Mouse (Mus musculus): Measurements from ENCODE around the gene Unc119. TPM values are rescaled to one million over a fixed set of nuclear protein-coding genes. Genes with fewer than 3 reads are reported as not detected.
A peak's percentile ranks its signal among the peaks of the same experiment; 100 is the strongest.

Gene Unc119
- polyA plus RNA-seq, 1 experiment from 2014 or later, result 71.7 TPM

- H3K4me2 ChIP-seq, result no peak overlapping the region
- H3K36me3 ChIP-seq (ENCODE audit: control insufficient read depth, insufficient read depth, low read length), result no peaks in the 10 kb centered on the region
- peaks cover 9% of the 10 kb centered on the region for H3K4me1 ChIP-seq (ENCODE audit: control insufficient read depth, insufficient read depth, low read length)
- no peaks in the 10 kb centered on the region for H3K9me3 ChIP-seq (ENCODE audit: control insufficient read depth, low read length)
- H3K27ac ChIP-seq (ENCODE audit: low read depth, low read length), result no peak overlapping the region
- H3K27me3 ChIP-seq (ENCODE audit: control insufficient read depth, insufficient read depth, low read length), result no peaks in the 10 kb centered on the region
- H3K9ac ChIP-seq (ENCODE audit: low read length), result no peak overlapping the region
- H3K4me3 ChIP-seq (ENCODE audit: low read depth, low read length), result no peak overlapping the region
- 81% methylated on average over 9 of the region's 9 CpGs for WGBS
- no peak for ATAC-seq (ENCODE audit: low FRiP score)
- DNase-seq (ENCODE audit: low spot score, missing footprints), result no peak
These were observed 4.6 kb downstream of the Unc119 start for GRCm38 (mm10) chr11:78347908-78348307.

- no peak for ATAC-seq (ENCODE audit: low FRiP score)
- Histone ChIP-seq H3K4me2 (no peak overlapping the region), H3K27me3 (ENCODE audit: control insufficient read depth, insufficient read depth, low read length) (no peaks in the 10 kb centered on the region), H3K27ac (ENCODE audit: low read depth, low read length) (no peak overlapping the region), H3K9ac (ENCODE audit: low read length) (no peak overlapping the region), H3K36me3 (ENCODE audit: control insufficient read depth, insufficient read depth, low read length) (no peaks in the 10 kb centered on the region), H3K4me3 (ENCODE audit: low read depth, low read length) (no peak overlapping the region), H3K9me3 (ENCODE audit: control insufficient read depth, low read length) (no peaks in the 10 kb centered on the region), H3K4me1 (ENCODE audit: control insufficient read depth, insufficient read depth, low read length) (peaks cover 9% of the 10 kb centered on the region)
- 53% methylated on average over 7 of the region's 7 CpGs for WGBS
- DNase-seq (ENCODE audit: low spot score, missing footprints), result no peak
These were observed 5.2 kb downstream of the Unc119 start for GRCm38 (mm10) chr11:78348474-78348873.

- no peak for ATAC-seq (ENCODE audit: low FRiP score)
- no peak for DNase-seq (ENCODE audit: low spot score, missing footprints)
- WGBS, result 88% methylated on average over 4 of the region's 4 CpGs
- H3K4me1 ChIP-seq (ENCODE audit: control insufficient read depth, insufficient read depth, low read length), result peaks cover 4% of the 10 kb centered on the region
- H3K9me3 ChIP-seq (ENCODE audit: control insufficient read depth, low read length), result no peaks in the 10 kb centered on the region
- H3K9ac ChIP-seq (ENCODE audit: low read length), result no peak overlapping the region
- no peaks in the 10 kb centered on the region for H3K36me3 ChIP-seq (ENCODE audit: control insufficient read depth, insufficient read depth, low read length)
- no peaks in the 10 kb centered on the region for H3K27me3 ChIP-seq (ENCODE audit: control insufficient read depth, insufficient read depth, low read length)
- no peak overlapping the region for H3K27ac ChIP-seq (ENCODE audit: low read depth, low read length)
- H3K4me2 ChIP-seq, result no peak overlapping the region
- H3K4me3 ChIP-seq (ENCODE audit: low read depth, low read length), result no peak overlapping the region
These were observed 6.4 kb downstream of the Unc119 start for GRCm38 (mm10) chr11:78349441-78350358.

- no peak for ATAC-seq (ENCODE audit: low FRiP score)
- H3K4me1 ChIP-seq (ENCODE audit: control insufficient read depth, insufficient read depth, low read length), result no peaks in the 10 kb centered on the region
- 96% methylated on average over 1 of the region's 1 CpGs for WGBS
These were observed 9.8 kb downstream of the Unc119 start for GRCm38 (mm10) chr11:78353081-78353480.

GRCm38 (mm10) chr11:78354905-78355304, 11.6 kb downstream of the Unc119 start:
- WGBS, result 85% methylated on average over 6 of the region's 6 CpGs
- no peak overlapping the region for H3K4me2 ChIP-seq

More at GRCm38 (mm10) chr11:78353081-78353480, 9.8 kb downstream of the Unc119 start:
- DNase-seq (ENCODE audit: low spot score, missing footprints), result no peak
- H3K4me3 ChIP-seq (ENCODE audit: low read depth, low read length), result no peak overlapping the region
- no peak overlapping the region for H3K27ac ChIP-seq (ENCODE audit: low read depth, low read length)
- no peaks in the 10 kb centered on the region for H3K9me3 ChIP-seq (ENCODE audit: control insufficient read depth, low read length)
- H3K9ac ChIP-seq (ENCODE audit: low read length), result no peak overlapping the region
- no peaks in the 10 kb centered on the region for H3K36me3 ChIP-seq (ENCODE audit: control insufficient read depth, insufficient read depth, low read length)
- no peaks in the 10 kb centered on the region for H3K27me3 ChIP-seq (ENCODE audit: control insufficient read depth, insufficient read depth, low read length)
- no peak overlapping the region for H3K4me2 ChIP-seq

GRCm38 (mm10) chr11:78355471-78356238, 12.4 kb downstream of the Unc119 start:
- 38% methylated on average over 4 of the region's 4 CpGs for WGBS
- Histone ChIP-seq H3K27ac (ENCODE audit: low read depth, low read length) (no peak overlapping the region), H3K4me2 (no peak overlapping the region), H3K4me3 (ENCODE audit: low read depth, low read length) (no peak overlapping the region), H3K9ac (ENCODE audit: low read length) (no peak overlapping the region), H3K9me3 (ENCODE audit: control insufficient read depth, low read length) (no peaks in the 10 kb centered on the region), H3K36me3 (ENCODE audit: control insufficient read depth, insufficient read depth, low read length) (no peaks in the 10 kb centered on the region), H3K27me3 (ENCODE audit: control insufficient read depth, insufficient read depth, low read length) (no peaks in the 10 kb centered on the region), H3K4me1 (ENCODE audit: control insufficient read depth, insufficient read depth, low read length) (no peaks in the 10 kb centered on the region)
- no peak for ATAC-seq (ENCODE audit: low FRiP score)
- DNase-seq (ENCODE audit: low spot score, missing footprints), result peak; percentile 95

More at GRCm38 (mm10) chr11:78354905-78355304, 11.6 kb downstream of the Unc119 start:
- Histone ChIP-seq H3K36me3 (ENCODE audit: control insufficient read depth, insufficient read depth, low read length) (no peaks in the 10 kb centered on the region), H3K9ac (ENCODE audit: low read length) (no peak overlapping the region), H3K27me3 (ENCODE audit: control insufficient read depth, insufficient read depth, low read length) (no peaks in the 10 kb centered on the region), H3K4me1 (ENCODE audit: control insufficient read depth, insufficient read depth, low read length) (no peaks in the 10 kb centered on the region), H3K4me3 (ENCODE audit: low read depth, low read length) (no peak overlapping the region), H3K27ac (ENCODE audit: low read depth, low read length) (no peak overlapping the region), H3K9me3 (ENCODE audit: control insufficient read depth, low read length) (no peaks in the 10 kb centered on the region)
- DNase-seq (ENCODE audit: low spot score, missing footprints), result no peak
- no peak for ATAC-seq (ENCODE audit: low FRiP score)

GRCm38 (mm10) chr11:78358330-78359007, 15.2 kb downstream of the Unc119 start:
- Histone ChIP-seq H3K36me3 (ENCODE audit: control insufficient read depth, insufficient read depth, low read length) (no peaks in the 10 kb centered on the region), H3K9me3 (ENCODE audit: control insufficient read depth, low read length) (no peaks in the 10 kb centered on the region), H3K4me2 (no peak overlapping the region), H3K27me3 (ENCODE audit: control insufficient read depth, insufficient read depth, low read length) (no peaks in the 10 kb centered on the region), H3K4me1 (ENCODE audit: control insufficient read depth, insufficient read depth, low read length) (no peaks in the 10 kb centered on the region), H3K4me3 (ENCODE audit: low read depth, low read length) (no peak overlapping the region), H3K27ac (ENCODE audit: low read depth, low read length) (no peak overlapping the region), H3K9ac (ENCODE audit: low read length) (no peak overlapping the region)
- ATAC-seq (ENCODE audit: low FRiP score), result no peak
- WGBS, result 11% methylated on average over 22 of the region's 22 CpGs
- peak; percentile 87 for DNase-seq (ENCODE audit: low spot score, missing footprints)

GRCm38 (mm10) chr11:78360125-78360788, 17.0 kb downstream of the Unc119 start:
- whole genome bisulfite sequencing, result 10% methylated on average over 13 of the region's 13 CpGs
- Histone ChIP-seq H3K4me2 (peak overlapping the region; percentile 39; the same call in 1 of the 2 replicates), H3K27ac (ENCODE audit: low read depth, low read length) (no peak overlapping the region), H3K4me1 (ENCODE audit: control insufficient read depth, insufficient read depth, low read length) (no peaks in the 10 kb centered on the region), H3K36me3 (ENCODE audit: control insufficient read depth, insufficient read depth, low read length) (no peaks in the 10 kb centered on the region), H3K9ac (ENCODE audit: low read length) (no peak overlapping the region), H3K27me3 (ENCODE audit: control insufficient read depth, insufficient read depth, low read length) (no peaks in the 10 kb centered on the region), H3K4me3 (ENCODE audit: low read depth, low read length) (peak overlapping the region; percentile 18; the same call in 1 of the 2 replicates), H3K9me3 (ENCODE audit: control insufficient read depth, low read length) (no peaks in the 10 kb centered on the region)
- DNase-seq (ENCODE audit: low spot score, missing footprints) (peak; percentile 95), ATAC-seq (ENCODE audit: low FRiP score) (peak; percentile 62; the same call in 1 of the 2 replicates)
